Mouse (Mus musculus): Measurements from ENCODE around the gene Gm49405. TPM values are rescaled to one million over a fixed set of nuclear protein-coding genes. Genes with fewer than 3 reads are reported as not detected.

The Gm49405 gene
- polyA plus RNA-seq, 1 experiment from 2014 or later = 1.8 TPM

- H3K9ac ChIP-seq (ENCODE audit: low read length) = no peak overlapping the region
- no peaks in the 10 kb centered on the region for H3K4me1 ChIP-seq (ENCODE audit: control insufficient read depth, insufficient read depth, low read length)
- H3K4me3 ChIP-seq (ENCODE audit: low read depth, low read length) = no peak overlapping the region
- no peaks in the 10 kb centered on the region for H3K9me3 ChIP-seq (ENCODE audit: control insufficient read depth, low read length)
- ATAC-seq (ENCODE audit: insufficient read depth, low FRiP score, low TSS enrichment) (no peak), DNase-seq (ENCODE audit: low spot score) (no peak)
- 93% methylated on average over 3 of the region's 3 CpGs for WGBS
- no peaks in the 10 kb centered on the region for H3K27me3 ChIP-seq (ENCODE audit: control insufficient read depth, insufficient read depth, low read length)
- H3K36me3 ChIP-seq (ENCODE audit: control insufficient read depth, insufficient read depth, low read length) = no peaks in the 10 kb centered on the region
- no peak overlapping the region for H3K27ac ChIP-seq (ENCODE audit: low read depth, low read length)
- no peak overlapping the region for H3K4me2 ChIP-seq (ENCODE audit: low read depth)
These were observed 8.5 kb upstream of the Gm49405 start for GRCm38 (mm10) chr19:3991966-3992365.

GRCm38 (mm10) chr19:3992416-3992815 is 8.0 kb upstream of the Gm49405 start, which contains the start of gene Tbx10:
Gene Tbx10 (plus strand): TSS chr19:3992752.
- no peaks in the 10 kb centered on the region for H3K36me3 ChIP-seq (ENCODE audit: control insufficient read depth, insufficient read depth, low read length)
- no peak within 1 kb of the TSS for H3K4me3 ChIP-seq (ENCODE audit: low read depth, low read length)
- 63% methylated on average over 5 of the region's 5 CpGs for WGBS
- DNase-seq (ENCODE audit: low spot score) (no peak), ATAC-seq (ENCODE audit: insufficient read depth, low FRiP score, low TSS enrichment) (no peak)
- no peak within 1 kb of the TSS for H3K9ac ChIP-seq (ENCODE audit: low read length)
- no peak within 1 kb of the TSS for H3K4me2 ChIP-seq (ENCODE audit: low read depth)
- H3K27ac ChIP-seq (ENCODE audit: low read depth, low read length) = no peak within 1 kb of the TSS
- H3K4me1 ChIP-seq (ENCODE audit: control insufficient read depth, insufficient read depth, low read length) = no peaks in the 10 kb centered on the region
- H3K9me3 ChIP-seq (ENCODE audit: control insufficient read depth, low read length) = no peaks in the 10 kb centered on the region
- no peaks in the 10 kb centered on the region for H3K27me3 ChIP-seq (ENCODE audit: control insufficient read depth, insufficient read depth, low read length)

DNA sequence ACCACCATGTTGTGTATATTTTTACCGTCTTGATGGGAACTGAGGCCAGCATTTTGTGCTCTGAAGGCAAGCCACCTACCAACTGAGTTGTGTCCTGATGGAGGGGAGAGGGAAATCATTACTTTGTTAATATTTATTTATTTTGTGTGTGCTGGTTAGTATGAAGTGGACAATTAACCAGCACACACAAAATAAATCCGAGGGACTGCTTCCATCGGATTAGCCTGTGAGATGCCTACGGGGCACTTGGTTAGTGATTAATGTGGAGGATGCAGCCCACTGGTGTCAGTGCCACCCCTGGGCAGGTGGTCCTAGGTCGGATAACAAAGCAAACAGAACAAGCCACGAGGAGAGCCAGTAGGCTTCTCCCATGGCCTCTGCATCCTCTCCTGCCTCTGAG is 5.5 kb upstream of the Gm49405 start:
- ATAC-seq (ENCODE audit: insufficient read depth, low FRiP score, low TSS enrichment) (no peak), DNase-seq (ENCODE audit: low spot score) (no peak)
- WGBS = 64% methylated on average over 6 of the region's 6 CpGs
- no peaks in the 10 kb centered on the region for H3K36me3 ChIP-seq (ENCODE audit: control insufficient read depth, insufficient read depth, low read length)
- no peak overlapping the region for H3K9ac ChIP-seq (ENCODE audit: low read length)
- no peaks in the 10 kb centered on the region for H3K9me3 ChIP-seq (ENCODE audit: control insufficient read depth, low read length)
- no peaks in the 10 kb centered on the region for H3K27me3 ChIP-seq (ENCODE audit: control insufficient read depth, insufficient read depth, low read length)
- H3K4me3 ChIP-seq (ENCODE audit: low read depth, low read length) = no peak overlapping the region
- H3K27ac ChIP-seq (ENCODE audit: low read depth, low read length) = no peak overlapping the region
- no peak overlapping the region for H3K4me2 ChIP-seq (ENCODE audit: low read depth)
- no peaks in the 10 kb centered on the region for H3K4me1 ChIP-seq (ENCODE audit: control insufficient read depth, insufficient read depth, low read length)

DNA sequence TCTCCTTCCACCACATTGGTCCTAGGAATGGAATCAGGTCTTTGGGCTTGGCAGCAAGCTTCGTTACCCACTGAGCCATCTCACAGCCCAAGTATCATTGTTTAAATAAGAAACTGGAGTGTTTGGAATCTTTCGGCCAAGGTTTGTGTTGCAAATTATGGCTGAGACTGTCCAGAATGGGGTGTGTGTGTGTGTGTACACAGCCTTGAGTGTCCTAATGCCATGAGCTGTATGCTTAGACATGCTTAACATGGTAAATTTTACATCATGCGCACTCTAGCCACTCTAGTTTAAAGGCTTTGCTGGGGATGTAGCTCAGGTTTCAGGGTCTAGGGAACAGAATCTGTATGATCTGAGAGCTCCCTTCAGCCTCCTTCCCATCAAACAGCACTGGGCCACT is 4.9 kb upstream of the Gm49405 start:
- Histone ChIP-seq H3K27me3 (ENCODE audit: control insufficient read depth, insufficient read depth, low read length) (no peaks in the 10 kb centered on the region), H3K36me3 (ENCODE audit: control insufficient read depth, insufficient read depth, low read length) (no peaks in the 10 kb centered on the region), H3K9ac (ENCODE audit: low read length) (no peak overlapping the region), H3K9me3 (ENCODE audit: control insufficient read depth, low read length) (no peaks in the 10 kb centered on the region), H3K27ac (ENCODE audit: low read depth, low read length) (no peak overlapping the region), H3K4me2 (ENCODE audit: low read depth) (no peak overlapping the region), H3K4me1 (ENCODE audit: control insufficient read depth, insufficient read depth, low read length) (no peaks in the 10 kb centered on the region), H3K4me3 (ENCODE audit: low read depth, low read length) (no peak overlapping the region)
- WGBS = 91% methylated on average over 3 of the region's 3 CpGs
- no peak for DNase-seq (ENCODE audit: low spot score)
- no peak for ATAC-seq (ENCODE audit: insufficient read depth, low FRiP score, low TSS enrichment)

DNA sequence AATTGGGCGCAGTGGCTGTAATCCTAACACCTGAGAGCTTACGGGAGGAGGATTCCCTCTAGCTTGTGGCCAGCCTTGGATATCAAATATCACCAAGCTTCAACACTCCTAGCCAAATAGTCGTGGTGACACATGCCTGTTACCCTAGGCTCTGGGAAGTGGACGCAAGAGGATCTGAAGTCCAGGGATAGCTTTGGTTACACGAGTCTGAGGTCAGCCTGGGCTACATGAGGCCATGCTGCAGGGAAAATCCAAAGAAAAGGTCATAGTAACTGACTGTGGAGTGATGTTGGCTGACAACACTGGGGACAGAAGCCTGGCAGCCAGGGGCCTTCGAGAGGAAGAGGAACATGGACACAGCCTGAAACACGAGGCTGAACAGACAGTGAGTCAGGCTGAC is 4.3 kb upstream of the Gm49405 start:
- H3K4me2 ChIP-seq (ENCODE audit: low read depth) = no peak overlapping the region
- H3K27ac ChIP-seq (ENCODE audit: low read depth, low read length) = no peak overlapping the region
- ATAC-seq (ENCODE audit: insufficient read depth, low FRiP score, low TSS enrichment) (no peak), DNase-seq (ENCODE audit: low spot score) (no peak)
- H3K4me1 ChIP-seq (ENCODE audit: control insufficient read depth, insufficient read depth, low read length) = peaks cover 4% of the 10 kb centered on the region; the same call in 1 of the 2 replicates
- H3K36me3 ChIP-seq (ENCODE audit: control insufficient read depth, insufficient read depth, low read length) = no peaks in the 10 kb centered on the region
- no peak overlapping the region for H3K9ac ChIP-seq (ENCODE audit: low read length)
- no peak overlapping the region for H3K4me3 ChIP-seq (ENCODE audit: low read depth, low read length)
- 76% methylated on average over 7 of the region's 7 CpGs for WGBS
- H3K27me3 ChIP-seq (ENCODE audit: control insufficient read depth, insufficient read depth, low read length) = no peaks in the 10 kb centered on the region
- H3K9me3 ChIP-seq (ENCODE audit: control insufficient read depth, low read length) = no peaks in the 10 kb centered on the region

GRCm38 (mm10) chr19:3996747-3997146 is 3.7 kb upstream of the Gm49405 start:
- peaks cover 9% of the 10 kb centered on the region; the same call in 1 of the 2 replicates for H3K4me1 ChIP-seq (ENCODE audit: control insufficient read depth, insufficient read depth, low read length)
- H3K27ac ChIP-seq (ENCODE audit: low read depth, low read length) = no peak overlapping the region
- no peak overlapping the region for H3K4me3 ChIP-seq (ENCODE audit: low read depth, low read length)
- H3K9ac ChIP-seq (ENCODE audit: low read length) = no peak overlapping the region
- no peak for ATAC-seq (ENCODE audit: insufficient read depth, low FRiP score, low TSS enrichment)
- H3K36me3 ChIP-seq (ENCODE audit: control insufficient read depth, insufficient read depth, low read length) = no peaks in the 10 kb centered on the region
- H3K9me3 ChIP-seq (ENCODE audit: control insufficient read depth, low read length) = no peaks in the 10 kb centered on the region
- DNase-seq (ENCODE audit: low spot score) = no peak
- WGBS = 84% methylated on average over 8 of the region's 8 CpGs
- H3K27me3 ChIP-seq (ENCODE audit: control insufficient read depth, insufficient read depth, low read length) = no peaks in the 10 kb centered on the region
- no peak overlapping the region for H3K4me2 ChIP-seq (ENCODE audit: low read depth)

DNA sequence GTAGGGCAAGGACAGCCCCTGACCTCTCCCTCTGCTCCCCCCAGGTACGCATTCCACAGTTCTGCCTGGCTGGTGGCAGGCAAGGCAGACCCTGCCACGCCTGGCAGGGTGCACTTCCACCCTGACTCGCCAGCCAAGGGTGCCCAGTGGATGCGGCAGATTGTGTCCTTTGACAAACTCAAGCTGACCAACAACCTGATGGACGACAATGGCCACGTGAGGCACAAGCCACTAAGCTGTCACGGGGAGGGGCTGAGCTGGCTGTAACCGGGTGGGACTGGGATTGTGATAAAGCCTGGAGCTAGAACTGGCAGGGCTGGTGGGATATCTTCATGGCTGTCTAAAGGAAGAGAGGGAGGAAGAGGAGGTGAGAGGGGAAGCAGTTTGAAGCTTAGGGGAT is 3.2 kb upstream of the Gm49405 start:
- Histone ChIP-seq H3K9me3 (ENCODE audit: control insufficient read depth, low read length) (no peaks in the 10 kb centered on the region), H3K4me1 (ENCODE audit: control insufficient read depth, insufficient read depth, low read length) (peaks cover 9% of the 10 kb centered on the region; the same call in 1 of the 2 replicates), H3K4me3 (ENCODE audit: low read depth, low read length) (no peak overlapping the region), H3K27ac (ENCODE audit: low read depth, low read length) (no peak overlapping the region), H3K27me3 (ENCODE audit: control insufficient read depth, insufficient read depth, low read length) (no peaks in the 10 kb centered on the region), H3K4me2 (ENCODE audit: low read depth) (no peak overlapping the region), H3K36me3 (ENCODE audit: control insufficient read depth, insufficient read depth, low read length) (no peaks in the 10 kb centered on the region), H3K9ac (ENCODE audit: low read length) (no peak overlapping the region)
- DNase-seq (ENCODE audit: low spot score) (no peak), ATAC-seq (ENCODE audit: insufficient read depth, low FRiP score, low TSS enrichment) (no peak)
- 69% methylated on average over 8 of the region's 8 CpGs for WGBS

DNA sequence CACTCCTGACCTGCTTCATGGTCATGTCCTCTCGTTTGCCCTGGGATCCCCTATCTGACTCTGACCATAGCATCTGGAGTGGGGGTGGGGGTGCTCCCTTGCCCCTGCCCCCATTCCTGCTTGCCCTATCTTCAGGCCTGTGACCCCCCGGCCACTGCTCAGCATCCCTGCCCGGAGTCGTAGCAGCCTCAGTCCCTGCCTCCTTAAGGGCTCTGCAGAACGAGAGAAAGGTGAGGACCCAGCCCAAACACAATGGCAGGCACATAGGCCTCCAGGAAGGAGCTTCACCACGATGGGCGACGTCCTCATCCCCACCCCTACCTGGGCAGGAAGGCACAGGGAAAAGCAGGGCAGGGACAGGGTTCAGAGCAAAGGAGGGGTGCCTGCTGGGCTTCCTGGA is 2.1 kb upstream of the Gm49405 start:
- 69% methylated on average over 8 of the region's 8 CpGs for WGBS
- no peak for ATAC-seq (ENCODE audit: insufficient read depth, low FRiP score, low TSS enrichment)
- no peak overlapping the region for H3K27ac ChIP-seq (ENCODE audit: low read depth, low read length)

GRCm38 (mm10) chr19:3999121-3999730 is 1.2 kb upstream of the Gm49405 start:
- DNase-seq (ENCODE audit: low spot score) = no peak

More for the DNA sequence above, 2.1 kb upstream of the Gm49405 start:
- Histone ChIP-seq H3K4me3 (ENCODE audit: low read depth, low read length) (no peak overlapping the region), H3K27me3 (ENCODE audit: control insufficient read depth, insufficient read depth, low read length) (no peaks in the 10 kb centered on the region), H3K9me3 (ENCODE audit: control insufficient read depth, low read length) (no peaks in the 10 kb centered on the region), H3K4me1 (ENCODE audit: control insufficient read depth, insufficient read depth, low read length) (peaks cover 9% of the 10 kb centered on the region; the same call in 1 of the 2 replicates), H3K4me2 (ENCODE audit: low read depth) (no peak overlapping the region), H3K36me3 (ENCODE audit: control insufficient read depth, insufficient read depth, low read length) (no peaks in the 10 kb centered on the region), H3K9ac (ENCODE audit: low read length) (no peak overlapping the region)
- no peak for DNase-seq (ENCODE audit: low spot score)

More at GRCm38 (mm10) chr19:3999121-3999730, 1.2 kb upstream of the Gm49405 start:
- Histone ChIP-seq H3K36me3 (ENCODE audit: control insufficient read depth, insufficient read depth, low read length) (no peaks in the 10 kb centered on the region), H3K9me3 (ENCODE audit: control insufficient read depth, low read length) (no peaks in the 10 kb centered on the region), H3K4me2 (ENCODE audit: low read depth) (peak overlapping the region; percentile 94), H3K27me3 (ENCODE audit: control insufficient read depth, insufficient read depth, low read length) (no peaks in the 10 kb centered on the region), H3K4me3 (ENCODE audit: low read depth, low read length) (peak overlapping the region; percentile 69), H3K27ac (ENCODE audit: low read depth, low read length) (no peak overlapping the region), H3K4me1 (ENCODE audit: control insufficient read depth, insufficient read depth, low read length) (peaks cover 9% of the 10 kb centered on the region; the same call in 1 of the 2 replicates), H3K9ac (ENCODE audit: low read length) (no peak overlapping the region; the same call in 1 of the 2 replicates)
- 92% methylated on average over 9 of the region's 9 CpGs for WGBS
- no peak for ATAC-seq (ENCODE audit: insufficient read depth, low FRiP score, low TSS enrichment)

Measured in neural tube, embryonic 11.5 days (tissue).